Mouse (Mus musculus) ES-Bruce4 (cell line): Measurements from ENCODE around the gene Rs1. TPM values are rescaled to one million over a fixed set of nuclear protein-coding genes. Genes with fewer than 3 reads are reported as not detected.

Source experiments
- H3K27ac ChIP-seq: 2 replicates; pipeline ENCODE4 v1.5.1; 2012; ENCODE audit warnings: low read length, inconsistent platforms; ENCODE audit not compliant: insufficient read depth
- H3K27me3 ChIP-seq: 2 replicates; pipeline ENCODE4 v1.6.1; 2012; ENCODE audit warnings: mild to moderate bottlenecking, low read length, inconsistent platforms; ENCODE audit not compliant: control insufficient read depth, poor library complexity, insufficient read depth, severe bottlenecking
- H3K36me3 ChIP-seq: 2 replicates; pipeline ENCODE4 v1.6.1; 2012; ENCODE audit warnings: inconsistent platforms, mild to moderate bottlenecking, low read length, moderate library complexity; ENCODE audit not compliant: control insufficient read depth, poor library complexity, insufficient read depth, severe bottlenecking
- H3K4me1 ChIP-seq: one replicate; pipeline ENCODE4 v1.8.1; 2011; ENCODE audit warnings: low read length; ENCODE audit not compliant: control insufficient read depth, insufficient read depth
- H3K4me3 ChIP-seq: 2 replicates; pipeline ENCODE4 v1.5.1; 2011; ENCODE audit warnings: low read depth, mild to moderate bottlenecking, low read length
- H3K9ac ChIP-seq: 2 replicates; pipeline ENCODE4 v1.6.1; 2012; ENCODE audit warnings: low read depth, mild to moderate bottlenecking, inconsistent platforms; ENCODE audit not compliant: poor library complexity, severe bottlenecking
- H3K9me3 ChIP-seq: replicated peaks from 2 replicates; pipeline ENCODE4 v1.6.1; 2012; ENCODE audit warnings: mild to moderate bottlenecking, low read length, inconsistent platforms; ENCODE audit not compliant: control insufficient read depth, poor library complexity, insufficient read depth, severe bottlenecking
- CTCF ChIP-seq: IDR thresholded peaks from one replicate; pipeline ENCODE4 v1.8.1; 2011; ENCODE audit warnings: low read depth, low read length
- EP300 ChIP-seq: IDR thresholded peaks from 2 replicates; pipeline ENCODE4 v1.6.1; 2011; ENCODE audit warnings: low read depth, low read length; ENCODE audit not compliant: insufficient read depth
- POLR2A ChIP-seq: IDR thresholded peaks from one replicate; pipeline ENCODE4 v1.8.1; 2011; ENCODE audit warnings: low read length; ENCODE audit not compliant: insufficient read depth
- polyA plus RNA-seq: library from polyadenylated mRNA; stranded (reverse); fragments of >200 nt; gene quantifications from 2 replicates; pipeline ENCODE4 v1.2.4, GENCODE M21; 2011; ENCODE audit warnings: low read depth; ENCODE audit not compliant: missing spikeins, insufficient read depth, insufficient read length

The Rs1 gene
- polyA plus RNA-seq = not detected in 2 replicates

DNA sequence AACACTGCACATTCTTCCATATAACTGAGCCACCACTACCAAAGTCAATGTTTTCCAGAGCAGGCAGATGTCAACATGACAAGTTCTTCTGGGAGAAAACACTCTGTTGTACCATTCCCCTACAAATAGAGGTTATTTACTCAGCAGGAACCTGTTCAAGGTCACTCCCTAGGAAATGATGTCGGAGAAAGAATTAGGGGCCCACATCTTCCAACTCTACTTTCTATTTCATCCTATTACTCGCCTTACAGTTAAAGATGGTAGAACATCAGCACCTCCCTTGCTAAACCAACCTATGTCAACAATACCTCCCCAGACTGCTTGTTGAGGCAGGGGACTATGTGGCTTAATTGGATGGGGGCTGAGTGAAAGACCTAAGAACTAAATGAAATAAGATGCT is at the start of gene Rs1:
Gene Rs1 (plus strand): TSS at position 301 of the 400 bp plus-strand sequence.
- H3K4me3 ChIP-seq = no peak within 1 kb of the TSS
- TF ChIP-seq POLR2A = no peak
- no peak for TF ChIP-seq EP300
- no peak for TF ChIP-seq CTCF

DNA sequence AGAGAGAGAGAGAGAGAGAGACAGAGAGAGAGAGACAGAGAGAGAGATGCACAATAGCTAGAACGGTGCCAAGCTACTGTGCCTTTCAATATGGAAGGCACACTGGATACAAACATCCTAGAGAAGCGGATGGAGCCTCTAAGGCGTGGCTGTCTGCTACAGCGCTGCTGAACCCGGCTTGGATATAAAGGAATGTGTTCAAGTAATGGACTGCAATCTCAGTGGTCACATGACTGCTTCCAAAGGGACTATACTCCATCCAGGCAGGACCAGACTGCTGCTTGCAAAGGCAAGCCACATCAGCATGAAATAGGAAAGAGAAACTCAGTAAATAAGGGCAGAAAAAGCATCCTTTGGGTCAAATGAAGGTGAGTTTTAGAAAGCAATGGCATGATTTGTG is 32.2 kb upstream of the Rs1 start, which contains the start of gene Ppef1:
Gene Ppef1 (minus strand): TSS at position 116 of the 400 bp plus-strand sequence.
- no peaks in the 10 kb centered on the region for H3K36me3 ChIP-seq
- no peak within 1 kb of the TSS for H3K27ac ChIP-seq
- no peaks in the 10 kb centered on the region for H3K4me1 ChIP-seq
- TF ChIP-seq POLR2A (no peak), EP300 (no peak), CTCF (no peak)
- H3K9me3 ChIP-seq = no peaks in the 10 kb centered on the region
- H3K9ac ChIP-seq = no peak within 1 kb of the TSS
- no peaks in the 10 kb centered on the region for H3K27me3 ChIP-seq
- H3K4me3 ChIP-seq = no peak within 1 kb of the TSS

More for the DNA sequence above, at the start of gene Rs1:
- Histone ChIP-seq H3K9me3 (no peaks in the 10 kb centered on the region), H3K9ac (no peak within 1 kb of the TSS), H3K27ac (no peak within 1 kb of the TSS), H3K4me1 (no peaks in the 10 kb centered on the region), H3K27me3 (no peaks in the 10 kb centered on the region), H3K36me3 (no peaks in the 10 kb centered on the region)

- no peaks in the 10 kb centered on the region for H3K4me1 ChIP-seq
- H3K9ac ChIP-seq = no peak overlapping the region
- H3K27ac ChIP-seq = no peak overlapping the region
- TF ChIP-seq POLR2A (no peak), EP300 (no peak), CTCF (no peak)
- H3K27me3 ChIP-seq = no peaks in the 10 kb centered on the region
- H3K4me3 ChIP-seq = no peak overlapping the region
- H3K9me3 ChIP-seq = no peaks in the 10 kb centered on the region
- H3K36me3 ChIP-seq = no peaks in the 10 kb centered on the region
Observed at GRCm38 (mm10) chrX:160745399-160745798, 22.4 kb upstream of the Rs1 start.

- Histone ChIP-seq H3K9ac (no peak overlapping the region), H3K4me1 (no peaks in the 10 kb centered on the region), H3K27ac (no peak overlapping the region), H3K36me3 (no peaks in the 10 kb centered on the region), H3K27me3 (no peaks in the 10 kb centered on the region), H3K9me3 (no peaks in the 10 kb centered on the region), H3K4me3 (no peak overlapping the region)
- TF ChIP-seq POLR2A (no peak), CTCF (no peak), EP300 (no peak)
Observed at GRCm38 (mm10) chrX:160748653-160749052, 19.2 kb upstream of the Rs1 start.

GRCm38 (mm10) chrX:160750808-160751207 is 17.0 kb upstream of the Rs1 start:
- TF ChIP-seq POLR2A = no peak
- TF ChIP-seq EP300 = no peak
- no peak for TF ChIP-seq CTCF
- no peak overlapping the region for H3K4me3 ChIP-seq
- H3K9ac ChIP-seq = no peak overlapping the region
- no peaks in the 10 kb centered on the region for H3K9me3 ChIP-seq
- no peaks in the 10 kb centered on the region for H3K4me1 ChIP-seq
- no peaks in the 10 kb centered on the region for H3K27me3 ChIP-seq
- no peaks in the 10 kb centered on the region for H3K36me3 ChIP-seq
- no peak overlapping the region for H3K27ac ChIP-seq

DNA sequence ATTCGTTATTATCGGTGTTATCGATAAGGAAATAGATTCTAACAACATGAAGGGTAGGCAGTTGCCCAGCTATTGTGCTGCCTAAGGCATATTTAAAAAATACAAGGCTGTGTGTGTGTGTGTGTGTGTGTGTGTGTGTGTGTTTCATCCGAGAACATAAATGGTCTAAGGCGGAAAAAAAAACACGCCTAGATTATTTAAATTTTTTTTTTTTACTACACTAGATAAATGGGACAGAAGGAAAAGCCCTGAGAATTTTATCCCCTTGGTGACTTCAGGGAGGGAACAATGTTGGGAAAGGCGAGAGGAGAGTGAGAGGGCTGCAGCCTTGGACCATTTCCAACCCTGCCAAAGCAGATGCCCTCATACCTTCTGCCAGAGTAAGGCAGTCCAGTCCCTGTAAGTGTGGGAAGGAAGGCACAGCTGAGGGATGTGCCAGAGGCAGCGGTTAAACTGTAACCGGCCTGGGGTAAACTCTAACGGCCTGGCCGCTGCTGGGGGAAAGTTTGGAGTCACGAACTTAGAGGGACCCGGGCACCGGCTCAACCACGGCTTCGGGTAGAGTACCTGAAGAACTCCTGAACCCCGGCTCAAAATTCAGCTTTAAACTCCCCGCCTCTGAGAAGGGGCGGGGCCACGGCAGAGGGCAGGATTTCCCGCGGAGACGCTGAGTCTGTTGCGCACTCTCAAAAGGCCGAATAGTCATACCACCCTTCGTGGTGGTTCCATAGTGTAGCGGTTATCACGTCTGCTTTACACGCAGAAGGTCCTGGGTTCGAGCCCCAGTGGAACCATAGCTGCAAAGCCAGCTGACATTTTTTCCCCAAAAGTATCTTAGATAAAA is 2.2 kb upstream of the Rs1 start:
- Histone ChIP-seq H3K4me1 (no peaks in the 10 kb centered on the region), H3K9me3 (no peaks in the 10 kb centered on the region), H3K27ac (no peak overlapping the region), H3K27me3 (no peaks in the 10 kb centered on the region), H3K36me3 (no peaks in the 10 kb centered on the region), H3K4me3 (peak overlapping the region; percentile 89), H3K9ac (peak overlapping the region; percentile 66)
- no peak for TF ChIP-seq CTCF
- TF ChIP-seq POLR2A = no peak
- no peak for TF ChIP-seq EP300
